Mouse (Mus musculus): ENCODE results near the gene St6galnac3.

St6galnac3 gene

DNA sequence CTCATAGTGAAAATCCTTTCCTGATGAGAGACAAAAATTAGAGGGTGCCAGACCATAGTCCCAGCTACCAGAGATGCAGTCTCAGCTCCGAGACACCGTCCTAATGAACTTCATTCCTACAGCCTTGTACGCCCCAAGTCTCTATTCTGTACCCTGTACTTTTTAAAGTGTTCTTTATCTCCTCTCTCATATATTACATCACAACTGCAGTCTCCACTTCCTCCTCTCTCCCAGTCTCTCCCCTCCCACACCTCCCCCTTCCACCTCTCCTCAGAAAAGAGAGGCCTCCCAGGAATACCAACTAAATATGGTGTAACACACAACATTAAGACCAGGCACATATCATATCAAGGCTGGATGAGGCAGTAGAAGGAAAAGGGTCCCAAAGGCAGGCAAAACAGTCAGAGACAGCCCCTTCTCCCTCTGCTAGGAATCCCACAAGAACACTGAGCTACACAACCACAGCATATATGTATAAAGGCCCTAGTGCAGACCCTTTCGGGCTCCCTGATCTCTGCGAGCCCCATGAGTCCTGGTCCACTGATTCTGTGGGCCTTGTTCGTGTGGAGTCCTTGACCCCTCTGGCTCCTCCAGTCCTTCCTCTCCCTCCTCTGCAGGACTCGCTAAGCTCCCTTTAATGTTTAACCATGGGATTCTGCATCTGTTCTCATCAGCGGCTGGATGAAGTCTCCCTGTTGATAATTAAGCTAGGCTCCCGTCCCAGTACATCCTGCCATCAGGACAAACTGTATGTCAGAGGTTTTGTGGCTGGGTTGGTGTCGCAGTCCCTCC, 502.2 kb downstream of the St6galnac3 start:
- DNase-seq (ENCODE audit: low read depth, low spot score): no peak

DNA sequence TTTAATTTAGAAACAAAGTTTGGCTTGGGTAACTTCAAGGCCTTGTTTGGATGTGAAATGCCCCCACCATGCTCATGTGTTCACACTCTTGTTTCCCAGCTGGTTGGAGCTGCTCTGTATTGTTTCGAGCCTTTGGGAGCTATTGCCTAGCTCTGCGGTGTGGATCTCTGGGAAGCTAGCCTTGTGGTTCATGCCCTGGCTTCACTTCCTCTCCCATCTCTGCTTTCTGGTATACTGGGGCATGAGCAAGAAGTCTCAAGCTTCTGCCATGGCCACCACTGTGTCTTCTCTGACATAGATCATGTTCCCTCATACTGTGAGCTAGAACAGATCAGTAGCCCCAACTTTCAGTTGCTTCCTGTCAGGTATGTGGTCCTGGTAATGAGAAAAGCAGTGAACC, 505.6 kb downstream of the St6galnac3 start:
- DNase-seq (ENCODE audit: low read depth, low spot score): no peak

DNA sequence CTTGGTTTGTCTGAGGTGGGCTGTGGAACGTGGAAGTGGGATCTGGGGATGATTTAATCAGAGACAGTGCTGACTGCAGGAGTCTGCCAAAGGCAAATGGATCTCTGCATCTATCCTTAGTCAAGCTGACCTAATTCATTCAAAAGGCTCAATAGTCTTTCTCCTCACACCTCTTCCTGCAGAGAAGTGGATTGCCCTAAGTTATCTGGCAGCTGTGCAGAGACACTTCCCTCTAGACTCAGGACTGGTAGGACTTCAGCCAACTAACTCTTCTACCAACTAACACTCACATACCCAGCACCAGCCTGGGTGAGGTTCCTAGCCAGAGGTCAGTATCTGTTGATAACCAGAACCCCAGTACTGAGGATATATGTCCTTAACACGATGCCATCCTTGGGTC, 516.8 kb downstream of the St6galnac3 start:
- DNase-seq (ENCODE audit: low read depth, low spot score): no peak

DNA sequence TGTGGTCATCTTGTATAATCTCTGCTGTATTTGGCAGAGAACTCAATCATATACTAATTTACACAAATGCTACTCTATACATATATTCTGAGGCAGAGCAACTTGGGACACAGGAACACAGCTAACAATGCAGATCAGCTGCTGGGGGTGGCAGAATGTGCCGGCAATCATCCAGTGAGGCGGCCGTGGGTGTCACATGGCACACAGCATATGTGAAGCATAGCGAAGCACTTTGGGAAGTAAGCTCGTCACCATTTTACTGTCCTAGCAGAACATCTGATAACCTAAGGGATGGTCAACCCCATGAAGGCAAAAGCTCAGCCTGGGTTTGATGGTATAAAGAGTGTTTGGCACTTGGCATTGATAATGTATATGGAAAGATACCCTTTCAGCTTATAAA, 520.9 kb downstream of the St6galnac3 start:
- no peak for DNase-seq (ENCODE audit: low read depth, low spot score)

DNA sequence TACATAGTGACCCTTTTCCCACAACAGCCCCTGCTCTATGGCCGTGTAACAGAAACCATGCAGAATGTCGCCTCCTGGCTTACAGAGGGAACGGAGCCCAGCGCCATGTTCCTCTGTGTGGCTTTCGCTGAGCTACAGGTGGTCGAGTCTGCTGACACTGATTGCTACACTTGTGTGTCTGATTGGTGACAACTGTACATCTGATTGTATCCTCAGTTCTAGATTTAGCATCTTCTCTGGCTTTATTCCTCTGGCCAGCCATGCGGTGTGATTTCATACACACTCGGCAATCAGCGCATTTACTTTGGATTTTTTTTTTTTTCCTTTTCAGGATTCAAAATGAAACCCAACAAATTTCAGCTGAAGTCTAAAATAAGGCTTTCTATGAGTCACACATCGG, 523.1 kb downstream of the St6galnac3 start:
- DNase-seq (ENCODE audit: low read depth, low spot score): no peak

DNA sequence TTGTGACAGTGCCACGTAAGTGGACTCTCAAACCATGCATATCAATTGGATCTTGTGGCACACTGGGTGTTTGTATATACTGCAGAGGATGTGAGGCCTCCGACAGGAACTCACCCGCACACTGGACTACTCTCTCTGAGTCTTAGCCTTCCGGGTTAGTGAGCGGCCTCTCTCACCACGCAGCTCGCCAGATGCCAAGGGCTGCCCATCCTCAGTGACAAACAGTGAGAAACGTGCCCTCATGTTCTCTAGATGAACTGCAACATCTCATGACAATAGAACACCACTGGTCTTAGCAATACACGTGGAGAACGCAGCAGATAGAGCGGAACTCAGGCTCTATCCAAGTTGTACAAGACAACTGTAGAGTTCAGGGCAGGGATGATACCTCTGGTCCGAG, 524.2 kb downstream of the St6galnac3 start:
- DNase-seq (ENCODE audit: low read depth, low spot score): no peak

DNA sequence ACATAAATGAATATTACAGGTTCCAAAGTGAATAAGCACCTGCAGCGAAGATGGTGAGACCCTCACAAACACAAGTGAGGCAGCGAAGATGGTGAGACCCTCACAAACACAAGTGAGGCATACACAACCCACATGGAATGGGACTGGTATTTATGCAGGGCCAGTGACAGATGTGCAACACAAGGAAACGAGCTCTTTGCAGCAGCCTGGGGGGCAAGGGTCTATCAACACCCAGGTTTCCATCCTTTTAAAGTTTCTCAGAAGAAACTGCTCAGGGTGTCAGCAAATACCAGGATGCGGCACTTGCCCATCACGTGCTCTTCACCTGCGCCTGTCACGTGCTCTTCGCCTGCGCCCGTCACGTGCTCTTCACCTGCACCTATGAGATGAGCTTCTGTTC, 524.9 kb downstream of the St6galnac3 start:
- DNase-seq (ENCODE audit: low read depth, low spot score): no peak

DNA sequence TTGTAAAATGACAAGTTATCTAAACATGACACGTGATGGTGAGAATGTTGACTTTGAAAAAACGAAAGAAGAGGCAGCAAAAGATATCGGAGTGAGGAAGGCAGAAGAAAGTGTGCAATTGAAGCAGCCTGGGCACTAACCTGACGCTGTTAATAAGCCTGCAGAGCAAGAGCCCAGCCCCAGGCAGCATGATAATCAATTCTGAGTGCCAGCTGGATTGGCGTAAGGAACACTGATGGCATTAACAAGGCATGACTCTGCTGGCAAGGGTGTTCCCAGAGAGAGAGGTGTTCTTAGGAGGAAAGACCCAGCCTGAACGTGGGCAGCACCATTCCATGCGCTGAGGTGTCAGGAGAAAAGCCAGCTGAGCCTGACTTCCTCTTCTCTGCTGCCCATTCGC, 525.7 kb downstream of the St6galnac3 start:
- DNase-seq (ENCODE audit: low read depth, low spot score): no peak

DNA sequence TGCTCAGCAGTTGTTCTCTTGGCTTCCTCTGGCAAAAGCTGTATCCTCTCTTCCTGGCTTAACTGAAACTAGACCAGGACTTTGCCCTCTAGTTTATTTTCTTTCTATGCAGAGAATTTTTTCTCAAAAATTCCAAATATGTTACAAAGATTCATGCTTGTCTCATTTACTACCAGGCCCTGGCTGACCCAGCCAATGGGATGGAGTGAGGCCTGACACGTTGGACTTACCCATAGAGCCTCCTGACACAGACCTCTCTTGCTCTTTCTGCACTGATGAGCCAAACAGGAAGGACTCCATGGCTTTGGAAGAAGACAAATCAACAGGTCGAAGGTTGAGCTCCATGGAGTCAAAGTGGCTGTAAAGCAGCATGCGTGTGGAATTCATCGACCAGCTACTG, 526.5 kb downstream of the St6galnac3 start:
- DNase-seq (ENCODE audit: low read depth, low spot score): no peak

DNA sequence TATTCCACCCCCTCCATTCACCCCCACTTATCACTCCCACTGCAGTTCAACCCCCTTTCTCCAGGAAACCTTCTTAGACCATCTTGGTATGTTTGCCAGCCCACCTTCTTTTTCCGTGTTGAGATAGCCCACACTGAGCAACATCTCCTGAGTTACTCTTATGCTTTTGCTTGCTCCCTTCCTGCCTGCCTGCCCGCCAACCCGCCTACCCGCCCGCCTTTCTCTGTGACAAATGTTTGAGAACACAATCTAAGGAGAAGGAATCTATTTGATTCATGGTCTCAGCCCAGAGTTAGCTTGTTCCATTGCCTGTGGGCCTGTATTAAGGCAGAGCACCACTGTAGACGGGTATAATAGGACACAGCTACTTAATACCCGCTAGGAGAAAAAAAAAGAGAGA, 531.9 kb downstream of the St6galnac3 start:
- DNase-seq (ENCODE audit: low read depth, low spot score): no peak

DNA sequence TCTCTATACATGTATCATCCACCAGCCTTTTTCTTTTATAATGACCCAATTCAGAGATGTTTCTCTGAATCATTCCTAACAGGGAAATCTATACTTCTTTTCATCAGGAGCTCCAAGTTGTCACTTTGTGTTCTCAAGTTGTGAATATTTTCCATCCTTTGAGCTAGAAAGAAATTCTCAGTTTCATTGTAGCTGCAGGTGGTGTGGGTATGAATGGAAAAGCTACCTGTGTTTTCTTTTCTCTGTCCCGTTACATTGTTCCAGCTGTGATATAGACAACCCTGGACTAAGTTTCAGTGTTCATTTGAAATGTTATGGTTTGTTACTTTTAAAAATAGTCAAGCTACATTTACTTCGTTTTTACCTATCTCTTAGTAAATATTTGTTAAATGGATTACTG, 534.2 kb downstream of the St6galnac3 start:
- DNase-seq (ENCODE audit: low read depth, low spot score): no peak

DNA sequence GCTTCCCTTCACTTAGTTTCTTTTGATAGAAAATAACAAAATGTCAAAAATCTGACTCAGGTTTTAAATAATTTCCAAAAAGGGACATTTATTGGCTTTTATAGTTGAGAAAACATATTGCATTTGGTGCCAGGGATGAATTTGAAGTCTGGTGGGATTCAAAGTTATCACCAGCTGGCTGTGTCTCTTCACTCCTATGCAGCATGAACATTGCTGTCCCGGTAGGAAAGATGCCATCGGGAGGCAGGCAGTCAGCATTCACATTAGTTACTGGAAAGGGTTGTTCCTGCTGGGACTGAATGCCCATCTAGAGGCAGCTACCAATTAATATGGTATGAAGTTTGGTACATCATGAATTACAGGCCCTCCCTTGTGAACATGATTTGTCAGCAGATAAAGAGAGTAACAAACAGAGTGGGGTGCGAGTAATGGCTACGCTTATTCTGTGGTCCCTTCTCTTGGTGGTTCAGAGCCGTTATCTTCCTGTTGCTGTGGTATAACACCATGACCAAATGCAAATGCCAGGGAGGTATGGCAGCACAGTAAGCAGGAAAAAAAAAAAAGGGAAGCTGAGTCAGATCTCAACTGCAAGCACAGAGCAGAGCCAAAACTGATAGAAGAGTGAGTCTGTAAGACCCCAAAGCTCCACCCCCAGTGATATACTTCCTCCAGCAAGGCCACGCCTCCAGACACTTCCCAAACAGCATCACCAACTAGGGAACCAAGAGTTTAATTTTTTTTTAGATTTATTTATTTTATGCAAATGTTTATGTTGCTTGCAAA, 535.1 kb downstream of the St6galnac3 start:
- no peak for DNase-seq (ENCODE audit: low read depth, low spot score)

DNA sequence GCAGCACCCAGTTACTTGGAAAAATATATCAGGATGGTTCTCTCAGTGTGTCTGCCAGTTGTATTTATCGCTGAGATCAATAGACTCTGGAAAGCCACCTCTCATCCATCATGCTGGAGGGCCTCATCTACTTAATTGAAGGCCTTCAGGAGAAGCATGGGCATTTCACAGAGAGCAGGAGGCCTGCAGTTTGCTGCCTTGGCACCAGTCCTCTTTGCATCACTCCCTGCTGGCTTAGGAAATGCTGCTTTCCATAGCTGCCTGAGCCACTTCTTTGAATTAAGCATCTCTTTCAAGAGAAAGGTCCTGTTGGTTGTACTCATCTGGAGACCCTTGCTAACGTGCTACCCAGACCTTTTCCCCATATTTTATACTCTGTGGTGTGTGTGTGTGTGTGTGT, 536.8 kb downstream of the St6galnac3 start:
- no peak for DNase-seq (ENCODE audit: low read depth, low spot score)

DNA sequence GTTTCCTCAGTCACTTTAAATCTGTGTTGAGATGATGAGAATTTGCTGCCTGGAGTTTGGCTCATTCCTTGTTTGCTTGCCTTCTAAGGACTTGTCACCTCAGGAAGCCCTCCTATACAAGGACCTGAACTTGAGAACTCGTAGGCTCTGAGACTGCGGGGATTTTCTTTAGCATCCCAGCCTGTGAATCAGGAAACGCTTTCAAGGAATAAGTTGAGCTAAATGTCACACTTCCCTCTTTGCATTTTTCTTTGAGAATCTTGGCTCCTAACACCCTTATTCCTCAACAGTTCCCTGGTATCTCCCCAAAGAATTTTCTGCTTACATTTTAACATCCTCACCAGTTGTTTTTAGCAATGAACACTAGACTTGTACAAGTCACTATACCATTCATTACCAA, 539.9 kb downstream of the St6galnac3 start:
- DNase-seq (ENCODE audit: low read depth, low spot score): no peak

DNA sequence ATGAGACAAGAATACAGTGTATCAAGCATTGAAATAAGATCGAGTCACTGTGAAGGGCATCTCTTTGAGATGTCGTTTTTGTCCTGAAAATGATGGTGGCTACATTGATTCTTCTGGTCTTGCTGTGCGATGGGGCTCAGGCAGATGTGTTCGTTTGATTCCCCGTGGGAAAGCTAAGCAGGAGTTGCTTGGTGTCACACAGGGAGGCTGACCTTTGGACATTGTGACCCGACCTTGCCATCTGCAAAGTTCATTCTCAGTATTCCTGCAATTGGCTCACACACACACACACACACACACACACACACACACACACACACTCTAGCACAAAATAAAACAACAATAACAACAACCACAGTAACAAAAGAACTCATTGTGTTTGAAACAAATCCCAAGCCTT, 543.7 kb downstream of the St6galnac3 start:
- DNase-seq (ENCODE audit: low read depth, low spot score): no peak

DNA sequence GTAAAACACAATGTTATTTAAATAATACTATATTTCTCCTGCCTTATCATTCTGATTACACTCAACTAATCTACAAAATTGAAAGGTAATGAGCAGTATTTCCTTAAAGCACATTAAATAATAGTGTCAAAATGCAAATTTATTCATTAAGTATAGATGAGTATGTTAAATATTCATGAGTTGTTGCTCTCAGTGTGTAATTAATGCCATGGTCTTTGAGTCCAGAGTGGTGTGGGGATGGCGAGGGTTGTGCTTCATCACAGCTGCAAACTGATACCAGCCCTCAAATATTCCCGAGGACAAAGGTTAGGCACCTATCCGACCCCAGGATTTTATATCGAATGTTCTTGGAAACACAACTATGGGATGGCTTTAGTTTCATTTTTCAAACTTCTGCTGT, 548.2 kb downstream of the St6galnac3 start:
- no peak for DNase-seq (ENCODE audit: low read depth, low spot score)

DNA sequence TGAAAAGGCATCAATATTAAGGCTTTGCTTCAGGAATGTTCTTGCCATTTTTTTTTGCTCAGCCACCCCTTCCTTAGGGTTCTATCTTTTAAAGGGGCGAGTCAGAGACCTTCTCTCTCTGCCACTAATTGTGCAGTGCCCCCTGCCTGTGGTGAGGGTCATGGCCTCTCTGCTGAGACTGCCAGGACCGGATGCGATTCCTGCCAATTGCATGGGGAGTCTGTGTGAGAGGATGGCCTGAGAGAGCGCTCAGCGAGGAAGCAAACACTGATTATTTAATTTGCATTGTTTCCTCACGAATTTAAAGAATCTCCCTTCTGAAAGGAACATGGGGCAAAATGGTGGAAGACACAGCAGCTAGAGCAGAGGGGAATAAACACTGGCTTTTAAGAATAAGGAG, 548.6 kb downstream of the St6galnac3 start:
- DNase-seq (ENCODE audit: low read depth, low spot score): no peak

DNA sequence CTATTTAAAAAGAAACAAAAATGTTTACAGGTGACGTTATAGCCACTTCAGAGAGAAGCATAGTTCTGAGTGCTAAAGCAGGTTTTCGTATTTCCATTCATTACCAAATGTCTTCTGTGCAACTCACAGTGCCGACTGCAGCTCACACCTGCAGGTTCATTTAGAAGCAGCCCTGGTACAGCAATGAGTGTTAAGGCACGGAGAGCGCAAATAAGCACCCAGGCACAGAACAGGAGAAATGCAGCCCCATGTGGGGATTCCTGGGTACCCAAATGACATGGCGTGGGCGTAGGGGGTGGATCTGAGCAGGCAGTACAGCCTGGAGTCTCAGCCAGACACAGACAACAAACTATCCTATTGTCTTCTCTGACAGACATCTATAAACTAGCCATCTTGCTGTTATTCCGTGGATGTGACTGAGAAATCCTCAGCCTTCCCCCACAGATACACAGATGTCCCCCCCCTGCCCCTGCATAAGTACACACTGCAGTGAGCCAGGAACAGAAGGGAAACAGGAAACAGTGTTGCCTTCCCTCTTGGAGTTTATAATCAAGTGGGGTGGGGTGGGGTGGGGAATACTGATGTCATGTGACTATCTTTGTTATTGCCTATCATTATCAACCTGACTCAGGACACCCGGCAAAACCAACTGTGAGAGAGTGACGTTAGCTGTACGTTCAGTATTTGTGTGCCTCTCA, 550.5 kb downstream of the St6galnac3 start:
- DNase-seq (ENCODE audit: low read depth, low spot score): no peak

DNA sequence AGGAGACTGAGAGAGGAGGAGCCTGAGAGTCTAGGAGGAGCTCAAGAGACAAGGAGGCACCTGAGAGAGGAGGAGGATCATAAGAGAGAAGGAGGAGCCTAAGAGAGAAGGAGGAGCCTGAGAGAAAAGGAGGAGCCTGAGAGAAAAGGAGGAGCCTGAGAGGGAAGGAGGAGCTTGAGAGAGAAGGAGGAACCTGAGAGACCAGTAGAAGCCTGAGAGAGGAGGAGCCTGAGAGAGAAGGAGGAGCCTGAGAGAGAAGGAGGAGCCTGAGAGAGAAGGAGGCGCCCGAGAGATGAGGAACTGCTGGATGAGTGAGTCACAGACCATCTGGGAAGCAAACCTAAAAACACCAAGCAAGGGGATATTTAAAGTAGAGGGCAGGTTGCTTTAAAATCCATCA, 551.4 kb downstream of the St6galnac3 start:
- no peak for DNase-seq (ENCODE audit: low read depth, low spot score)

DNA sequence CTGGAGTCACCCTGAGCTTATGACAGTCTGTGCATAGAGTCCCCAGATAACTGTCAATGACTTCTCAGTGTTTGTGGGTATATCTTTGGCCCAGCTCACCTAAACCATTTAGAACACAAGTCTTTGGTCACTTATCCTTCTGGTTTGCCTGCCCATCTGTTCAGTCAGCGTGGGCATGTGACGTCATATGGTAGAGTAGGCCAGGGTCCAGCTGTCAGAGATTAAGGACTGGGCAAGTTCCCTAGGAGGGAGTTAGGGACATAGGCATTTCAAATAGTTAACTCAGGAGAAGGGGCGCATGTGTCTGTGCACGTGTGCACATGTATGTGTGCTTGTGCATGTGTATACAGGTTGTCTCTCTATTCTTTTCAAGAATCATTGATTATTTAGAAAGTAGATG, 554.8 kb downstream of the St6galnac3 start:
- peak; percentile 1 for DNase-seq (ENCODE audit: low read depth, low spot score)

DNA sequence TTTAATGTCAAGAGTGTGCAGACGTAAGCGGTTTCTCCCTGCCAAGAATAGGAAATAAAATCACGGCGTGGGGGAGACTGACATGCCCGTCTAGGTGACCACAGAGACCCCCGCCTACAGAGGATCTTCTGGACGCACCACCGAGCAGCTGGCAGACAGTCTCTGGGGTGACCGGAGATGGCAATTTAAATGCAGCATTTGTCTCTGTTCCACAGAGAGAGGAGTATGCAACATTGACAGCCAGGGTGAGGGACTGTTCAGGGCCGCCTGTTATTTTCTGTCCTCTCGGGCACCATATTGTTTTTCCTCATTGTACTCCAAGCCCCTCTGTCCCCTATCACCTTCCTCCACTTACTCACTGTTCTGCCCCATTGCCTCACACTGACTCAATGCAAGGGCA, 555.2 kb downstream of the St6galnac3 start:
- no peak for DNase-seq (ENCODE audit: low read depth, low spot score)

DNA sequence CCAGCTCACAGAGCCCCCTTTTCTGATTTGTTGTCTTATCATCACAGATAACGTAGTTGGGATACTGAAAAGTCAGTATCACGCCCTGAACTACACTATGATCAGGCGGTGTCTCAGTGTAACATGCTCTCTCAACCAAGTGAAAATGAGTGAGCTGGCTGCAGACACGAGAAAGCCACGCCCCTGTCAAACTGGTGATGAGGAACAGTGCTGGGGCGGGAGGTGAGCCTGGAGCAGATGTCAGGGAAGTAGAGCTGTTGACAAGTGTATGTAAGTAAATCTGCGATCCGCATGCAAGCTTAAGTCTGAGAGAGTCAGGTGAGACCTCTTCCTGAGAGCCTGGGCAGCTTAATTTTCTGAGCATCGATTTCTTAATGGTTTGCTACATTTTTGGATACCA, 563.3 kb downstream of the St6galnac3 start:
- no peak for DNase-seq (ENCODE audit: low read depth, low spot score)

DNA sequence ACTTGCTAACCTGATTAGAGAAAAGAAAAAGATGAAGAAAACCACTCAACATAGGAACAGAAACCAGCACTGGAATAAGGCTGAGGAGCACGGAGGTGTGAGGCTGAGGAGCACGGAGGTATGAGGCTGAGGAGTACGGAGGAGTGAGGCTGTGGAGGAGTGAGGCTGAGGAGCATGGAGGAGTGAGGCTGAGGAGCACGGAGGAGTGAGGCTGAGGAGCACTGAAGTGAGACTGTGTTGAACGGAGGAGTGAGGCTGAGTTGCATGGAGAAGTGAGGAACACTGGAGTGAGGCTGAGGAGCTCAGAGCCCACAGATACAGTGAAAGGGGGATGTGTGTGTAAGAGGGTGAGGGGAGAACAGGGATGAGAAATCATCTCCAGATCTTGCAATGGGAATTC, 564.3 kb downstream of the St6galnac3 start:
- no peak for DNase-seq (ENCODE audit: low read depth, low spot score)
